In the genomic region with DNA sequence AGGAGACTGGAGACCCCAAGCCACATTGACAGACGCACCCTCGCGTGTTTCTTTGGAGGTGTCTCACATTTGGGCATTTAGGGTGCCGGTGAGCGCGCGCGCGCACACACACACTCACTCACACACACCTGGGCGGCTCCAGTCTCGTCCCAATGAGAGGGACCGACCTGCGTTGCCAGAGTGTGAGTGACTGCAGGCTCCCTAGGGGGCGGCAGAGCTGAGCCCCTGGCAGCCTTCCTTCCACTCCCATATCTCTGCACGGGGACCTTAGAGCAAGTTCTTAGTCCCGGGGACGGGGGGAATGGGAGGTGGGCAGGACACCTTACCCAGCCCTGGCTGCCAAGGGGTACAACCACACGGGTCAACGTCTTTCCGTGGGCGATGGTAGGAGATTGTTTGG, we compare ENCODE assay signal across 10 mouse cellular contexts. TPM values are rescaled to one million over a fixed set of nuclear protein-coding genes. Genes with fewer than 3 reads are reported as not detected.
DNase-seq lines count a peak whose midpoint lies in the region; ATAC-seq and TF ChIP-seq lines count a peak whose summit lies in the region.
"Had no signal": no experiment of that assay in that cellular context is flagged by ENCODE, and none has a peak within 500 bp of the region (broad histone marks: within the 10 kb centered on the region; RNA-seq: fewer than 3 reads in every experiment).

No protein-coding gene starts in this region.

- H3K27me3 ChIP-seq in heart, embryonic 11.5 days (ENCODE audit: control insufficient read depth, insufficient read depth, low read length), result peaks cover 81% of the 10 kb centered on the region
- peaks cover 84% of the 10 kb centered on the region for H3K27me3 ChIP-seq in liver, postnatal 0 days (ENCODE audit: insufficient read depth, low read length)
- peaks cover 92% of the 10 kb centered on the region for H3K27me3 ChIP-seq in stomach, embryonic 16.5 days (ENCODE audit: control insufficient read depth, insufficient read depth, low read length)

- WGBS in heart, embryonic 11.5 days (ENCODE audit: insufficient replicate concordance), result under 1% methylated on average over 21 of the region's 21 CpGs
- 1% methylated on average over 21 of the region's 21 CpGs for WGBS in liver, postnatal 0 days (ENCODE audit: insufficient replicate concordance)
- WGBS in stomach, embryonic 16.5 days, result under 1% methylated on average over 21 of the region's 21 CpGs

- peak; percentile 58 for TF ChIP-seq CTCF in liver, postnatal 0 days (IDR thresholded peaks at IDR 0.05; ENCODE audit: low read depth)

- TF ChIP-seq EP300 in liver, postnatal 0 days (IDR thresholded peaks at IDR 0.05; ENCODE audit: low read depth), result no peak

- H3K27ac ChIP-seq in heart, embryonic 11.5 days (ENCODE audit: low read depth, low read length), result no peak overlapping the region
- H3K27ac ChIP-seq in liver, postnatal 0 days (ENCODE audit: low read depth), result no peak overlapping the region
- H3K27ac ChIP-seq in stomach, embryonic 16.5 days (ENCODE audit: low read length), result no peak overlapping the region

- H3K9ac ChIP-seq in heart, embryonic 11.5 days (ENCODE audit: low read depth, low read length), result no peak overlapping the region
- no peak overlapping the region for H3K9ac ChIP-seq in liver, postnatal 0 days (replicated peaks)
- H3K9ac ChIP-seq in stomach, embryonic 16.5 days (ENCODE audit: low read length), result no peak overlapping the region

- ATAC-seq in heart, embryonic 11.5 days (replicated peaks; ENCODE audit: insufficient number of reproducible peaks, low FRiP score, low TSS enrichment), result no peak
- no peak for ATAC-seq in liver, postnatal 0 days
- ATAC-seq in stomach, embryonic 16.5 days (ENCODE audit: insufficient read depth, low FRiP score), result peak; percentile 48; the same call in 1 of the 2 replicates
- ATAC-seq in erythroblast, adult 5-6 weeks (replicated peaks; ENCODE audit: low FRiP score, poor library complexity, severe bottlenecking), result no peak

- H3K4me1 ChIP-seq in heart, embryonic 11.5 days (ENCODE audit: control insufficient read depth, insufficient read depth, low read length), result peaks cover 28% of the 10 kb centered on the region
- peaks cover 10% of the 10 kb centered on the region; the same call in 1 of the 2 replicates for H3K4me1 ChIP-seq in liver, postnatal 0 days (ENCODE audit: insufficient read depth)
- H3K4me1 ChIP-seq in stomach, embryonic 16.5 days (ENCODE audit: control insufficient read depth, insufficient read depth, low read length), result peaks cover 8% of the 10 kb centered on the region; the same call in 1 of the 2 replicates

- H3K9me3 ChIP-seq in heart, embryonic 11.5 days (replicated peaks; ENCODE audit: control insufficient read depth, low read length), result no peaks in the 10 kb centered on the region
- H3K9me3 ChIP-seq in liver, postnatal 0 days (ENCODE audit: low read length), result no peaks in the 10 kb centered on the region
- H3K9me3 ChIP-seq in stomach, embryonic 16.5 days (replicated peaks; ENCODE audit: control insufficient read depth, low read length), result no peaks in the 10 kb centered on the region

- peak overlapping the region; percentile 57 for H3K4me2 ChIP-seq in heart, embryonic 11.5 days
- no peak overlapping the region for H3K4me2 ChIP-seq in liver, postnatal 0 days (ENCODE audit: low read depth, low read length)
- H3K4me2 ChIP-seq in stomach, embryonic 16.5 days (ENCODE audit: low read depth, low read length), result peak overlapping the region; percentile 39

- peak overlapping the region; percentile 33 for H3K4me3 ChIP-seq in heart, embryonic 11.5 days (ENCODE audit: low read depth, low read length)
- H3K4me3 ChIP-seq in liver, postnatal 0 days (ENCODE audit: low read depth, low read length), result no peak overlapping the region
- H3K4me3 ChIP-seq in stomach, embryonic 16.5 days (replicated peaks; ENCODE audit: low read length), result peak overlapping the region; percentile 20; the same call in 1 of the 2 replicates

- intact Hi-C loops in heart, postnatal 25 days (cut with DNase I), result loop anchor here (10.0 kb wide), 1 partner anchor 208 kb away; no protein-coding TSS in a partner anchor

- no peaks in the 10 kb centered on the region for H3K36me3 ChIP-seq in heart, embryonic 11.5 days (ENCODE audit: control insufficient read depth, insufficient read depth, low read length)
- H3K36me3 ChIP-seq in liver, postnatal 0 days (replicated peaks; ENCODE audit: insufficient read depth, low read length), result no peaks in the 10 kb centered on the region
- H3K36me3 ChIP-seq in stomach, embryonic 16.5 days (ENCODE audit: control insufficient read depth, insufficient read depth, low read length), result no peaks in the 10 kb centered on the region

- DNase-seq in heart, postnatal 25 days (ENCODE audit: low spot score), result no peak
- DNase-seq in embryo, embryonic 11 days, result peak; percentile 79
- DNase-seq in induced T-regulatory cell, adult 2 months (ENCODE audit: low read depth), result peak; percentile 14
- peak; percentile 36 for DNase-seq in liver, postnatal 0 days
- no peak for DNase-seq in layer of hippocampus, adult 9-11 months

RNA-seq across cellular contexts. Expression of a gene that starts 2.3 kb away (rescaled TPM):
- polyA plus RNA-seq in heart, embryonic 11.5 days (2014; fragmentation: Nextera tagmentation; extraction: Ambion mirVana), result 0.21 and 0.30 TPM in 2 replicates
- not detected for total RNA-seq in heart, postnatal 25 days (2021)
- polyA plus RNA-seq in liver, postnatal 0 days (2015; fragmentation: Nextera tagmentation; extraction: Ambion mirVana), result not detected in 2 replicates
- 7.6 and 8.4 TPM in 2 replicates for polyA plus RNA-seq in stomach, embryonic 16.5 days (2015; fragmentation: Nextera tagmentation; extraction: Ambion mirVana)
- total RNA-seq in erythroblast, adult 5-6 weeks (2015; ENCODE audit: low replicate concordance), result not detected in 2 replicates
- not detected in 2 replicates for total RNA-seq in erythroblast, adult 5-6 weeks (2017; ENCODE audit: low replicate concordance)
- total RNA-seq: MEL had no signal
- polyA plus RNA-seq: large intestine, adult 2 months had no signal

Comparison
In these comparisons a context has a peak if more than half of its experiments do, and no peak if none do; other contexts are left out.
1. DNase-seq: peak in embryo, embryonic 11 days (single experiment), induced T-regulatory cell, adult 2 months (single experiment) and liver, postnatal 0 days (single experiment); none in heart, postnatal 25 days (single experiment) and layer of hippocampus, adult 9-11 months (single experiment).